Mouse (Mus musculus): ENCODE data around the gene Gpc6. TPM values are rescaled to one million over a fixed set of nuclear protein-coding genes. Genes with fewer than 3 reads are reported as not detected.

Gene Gpc6
- total RNA-seq, 2 experiments from 2014 or later: not detected

GRCm38 (mm10) chr14:116947461-116947860 is 22.3 kb downstream of the Gpc6 start:
- no peak for ATAC-seq (replicated peaks; ENCODE audit: poor library complexity)

GRCm38 (mm10) chr14:116947939-116948591 is 22.9 kb downstream of the Gpc6 start:
- ATAC-seq (replicated peaks; ENCODE audit: poor library complexity): no peak

DNA sequence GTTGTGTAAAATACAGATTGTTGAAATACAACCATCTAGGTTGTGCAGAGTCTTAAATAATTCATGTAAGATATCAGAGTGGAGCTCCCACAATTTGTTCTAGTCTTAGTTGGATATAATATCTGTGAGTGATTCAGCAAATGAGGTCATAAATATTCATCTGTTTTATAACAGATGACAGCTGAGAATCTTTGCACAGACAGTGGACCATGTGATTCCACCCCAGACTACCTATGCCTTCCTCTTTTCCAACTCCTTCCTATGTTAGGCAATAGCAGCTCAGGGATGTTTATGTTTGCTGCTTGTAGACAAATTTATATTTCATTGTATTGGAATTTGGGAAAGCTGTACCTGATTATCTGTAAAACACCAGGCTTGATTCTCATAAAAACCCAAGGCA is 32.0 kb downstream of the Gpc6 start:
- ATAC-seq (replicated peaks; ENCODE audit: poor library complexity): no peak

DNA sequence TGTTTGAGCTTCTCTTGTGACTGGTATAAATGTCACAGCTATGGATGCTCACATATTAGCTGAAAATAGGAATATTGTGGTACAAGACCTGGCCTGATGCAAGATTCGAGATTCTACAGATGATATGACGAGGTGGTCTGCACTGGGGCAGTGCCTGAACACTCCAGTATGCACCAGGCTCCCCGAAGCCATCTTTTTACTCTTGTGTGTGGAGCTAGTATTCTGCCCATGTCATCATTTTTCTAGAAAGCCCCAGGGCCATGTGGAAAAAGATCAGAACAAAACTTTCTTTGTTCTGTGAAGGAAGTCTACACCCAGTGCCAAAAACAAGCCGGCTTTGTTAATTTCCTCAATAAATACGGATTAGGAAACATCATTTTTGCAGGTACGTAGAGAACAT is 39.7 kb downstream of the Gpc6 start:
- ATAC-seq (replicated peaks; ENCODE audit: poor library complexity): no peak

GRCm38 (mm10) chr14:116974708-116975107 is 49.6 kb downstream of the Gpc6 start:
- ATAC-seq (replicated peaks; ENCODE audit: poor library complexity): no peak

- no peak for ATAC-seq (replicated peaks; ENCODE audit: poor library complexity)
Observed at GRCm38 (mm10) chr14:116975224-116975623, 50.1 kb downstream of the Gpc6 start.

- no peak for ATAC-seq (replicated peaks; ENCODE audit: poor library complexity)
Observed at GRCm38 (mm10) chr14:116977259-116977658, 52.1 kb downstream of the Gpc6 start.

- ATAC-seq (replicated peaks; ENCODE audit: poor library complexity): no peak
Observed at GRCm38 (mm10) chr14:116979714-116980382, 54.7 kb downstream of the Gpc6 start.

- ATAC-seq (replicated peaks; ENCODE audit: poor library complexity): no peak
Observed at GRCm38 (mm10) chr14:116981711-116982110, 56.6 kb downstream of the Gpc6 start.

DNA sequence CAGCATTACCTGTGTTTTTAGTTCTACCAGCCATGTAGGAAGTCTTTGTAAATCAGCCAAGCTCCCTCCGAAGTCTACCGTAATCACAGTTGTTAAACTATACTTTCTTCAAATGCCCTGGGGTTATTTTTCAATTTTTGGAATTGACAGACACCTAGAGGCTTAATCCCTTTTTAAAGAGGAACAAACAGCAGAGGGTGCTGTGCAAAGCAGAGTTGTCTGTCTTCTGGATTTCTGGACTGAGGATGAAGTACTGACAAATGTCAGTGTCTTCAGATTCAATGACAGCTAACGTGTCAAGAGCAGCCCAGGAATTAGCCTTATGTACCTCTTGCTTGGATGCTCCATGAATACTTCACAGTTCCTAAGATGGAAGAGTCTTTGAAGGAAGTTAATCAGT is 62.2 kb downstream of the Gpc6 start:
- no peak for ATAC-seq (replicated peaks; ENCODE audit: poor library complexity)

DNA sequence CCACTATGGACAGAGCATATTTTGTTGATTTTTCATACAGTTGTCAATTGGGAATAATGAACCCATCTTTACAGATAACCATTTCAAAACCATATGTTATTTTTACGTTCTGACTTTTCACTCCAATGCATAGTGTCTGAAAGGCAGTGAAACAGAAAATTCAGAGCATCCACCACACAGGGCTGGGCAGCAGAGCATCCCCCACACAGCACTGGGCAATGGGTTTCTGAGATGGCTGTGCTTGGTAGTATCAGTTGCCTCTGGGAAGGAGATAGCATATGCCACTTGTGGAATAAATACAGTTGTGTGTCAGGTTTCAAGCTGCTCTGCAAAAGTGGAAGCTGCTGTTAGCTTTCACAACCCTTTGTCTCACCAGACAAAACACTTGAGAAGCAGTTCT is 75.3 kb downstream of the Gpc6 start:
- ATAC-seq (replicated peaks; ENCODE audit: poor library complexity): no peak

DNA sequence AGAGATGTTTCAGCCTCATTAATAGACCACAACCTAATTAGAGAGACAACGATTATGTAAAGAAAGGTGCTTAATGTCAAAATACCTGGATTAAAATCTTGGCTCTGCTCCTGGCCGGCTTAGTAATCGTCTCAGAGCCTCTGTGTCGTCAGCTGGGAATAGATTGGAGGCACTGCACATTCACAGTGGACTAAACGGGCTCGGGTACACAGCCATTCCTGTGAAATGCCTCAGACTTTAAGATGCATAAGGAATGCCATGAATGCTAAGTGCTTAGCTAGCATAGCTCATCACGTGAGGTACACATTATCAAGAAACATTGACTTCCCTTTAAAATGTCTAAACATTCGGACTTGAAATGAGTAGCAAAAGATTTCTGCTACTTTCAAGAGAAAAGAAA is 77.2 kb downstream of the Gpc6 start:
- no peak for ATAC-seq (replicated peaks; ENCODE audit: poor library complexity)

- no peak for ATAC-seq (replicated peaks; ENCODE audit: poor library complexity)
Observed at GRCm38 (mm10) chr14:117008781-117009180, 83.7 kb downstream of the Gpc6 start.

- no peak for ATAC-seq (replicated peaks; ENCODE audit: poor library complexity)
Observed at GRCm38 (mm10) chr14:117012969-117013368, 87.9 kb downstream of the Gpc6 start.

- no peak for ATAC-seq (replicated peaks; ENCODE audit: poor library complexity)
Observed at GRCm38 (mm10) chr14:117013554-117014117, 88.5 kb downstream of the Gpc6 start.

DNA sequence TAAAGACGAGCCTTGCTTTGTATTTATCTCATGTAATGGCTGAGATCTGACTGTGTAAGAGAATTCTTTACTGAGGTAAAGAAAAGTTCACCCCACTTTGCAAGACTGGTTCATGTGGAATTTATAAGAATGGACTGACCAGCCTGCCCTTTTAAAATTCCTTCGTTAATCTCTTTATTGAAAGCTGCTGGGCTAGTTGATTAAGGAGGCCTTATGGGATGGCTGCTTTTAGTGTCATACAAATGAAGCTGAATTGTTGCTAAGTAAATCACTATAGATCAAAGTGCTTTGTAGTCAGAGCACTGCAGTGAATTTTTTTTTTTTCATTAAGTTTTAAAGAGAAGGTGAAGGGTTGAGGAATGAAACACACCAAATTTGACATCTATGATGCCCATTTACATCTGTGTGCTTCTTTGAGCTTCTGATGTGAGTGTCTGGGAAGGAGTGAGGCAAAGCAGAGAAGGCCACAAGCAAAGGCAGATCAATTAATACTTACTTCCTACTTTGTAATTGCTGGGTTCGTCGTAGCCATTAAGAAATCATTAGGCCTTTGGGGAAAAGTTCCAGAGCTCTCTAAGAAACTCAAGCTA is 90.3 kb downstream of the Gpc6 start:
- ATAC-seq (replicated peaks; ENCODE audit: poor library complexity): no peak

- no peak for ATAC-seq (replicated peaks; ENCODE audit: poor library complexity)
Observed at GRCm38 (mm10) chr14:117022180-117022799, 97.2 kb downstream of the Gpc6 start.

GRCm38 (mm10) chr14:117034146-117034545 is 109.0 kb downstream of the Gpc6 start:
- ATAC-seq (replicated peaks; ENCODE audit: poor library complexity): no peak

GRCm38 (mm10) chr14:117041017-117041416 is 115.9 kb downstream of the Gpc6 start:
- no peak for ATAC-seq (replicated peaks; ENCODE audit: poor library complexity)

GRCm38 (mm10) chr14:117048951-117049350 is 123.8 kb downstream of the Gpc6 start:
- no peak for ATAC-seq (replicated peaks; ENCODE audit: poor library complexity)

GRCm38 (mm10) chr14:117050877-117051276 is 125.8 kb downstream of the Gpc6 start:
- no peak for ATAC-seq (replicated peaks; ENCODE audit: poor library complexity)

DNA sequence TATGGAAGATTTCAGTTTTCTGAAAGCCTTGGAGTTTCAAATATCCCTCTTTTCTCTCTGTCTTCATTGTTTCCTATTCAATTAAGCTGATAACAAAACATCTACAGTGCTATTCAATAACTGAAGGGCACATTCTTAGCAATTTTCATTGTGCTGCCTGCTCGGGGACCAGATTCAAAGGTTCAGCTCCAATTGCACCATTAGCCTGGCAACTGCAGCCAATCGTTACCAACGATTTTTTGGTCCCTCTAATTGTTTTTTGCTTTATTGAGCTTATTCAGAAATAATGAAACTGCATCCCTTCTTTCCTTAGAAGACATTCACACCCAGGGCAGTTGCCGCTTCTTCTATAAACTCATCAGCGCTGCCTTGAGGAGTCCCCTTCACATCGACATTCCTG is 128.2 kb downstream of the Gpc6 start:
- no peak for ATAC-seq (replicated peaks; ENCODE audit: poor library complexity)

Data from megakaryocyte progenitor cell, adult 5-6 weeks (primary cell).